Mouse (Mus musculus): ENCODE results near the gene Gm11555. TPM values are rescaled to one million over a fixed set of nuclear protein-coding genes. Genes with fewer than 3 reads are reported as not detected.
"Not testable (repeated sequence)": the region's sequence is repeated elsewhere in the genome, so short reads cannot be mapped to it uniquely, and the experiment has no call there.

The Gm11555 gene
- not detected for polyA plus RNA-seq (2012; fragmentation: generic; extraction: Trizol)
- long read RNA-seq, experiment 1 = 0 reads
- long read RNA-seq, experiment 2 = 0 reads

DNA sequence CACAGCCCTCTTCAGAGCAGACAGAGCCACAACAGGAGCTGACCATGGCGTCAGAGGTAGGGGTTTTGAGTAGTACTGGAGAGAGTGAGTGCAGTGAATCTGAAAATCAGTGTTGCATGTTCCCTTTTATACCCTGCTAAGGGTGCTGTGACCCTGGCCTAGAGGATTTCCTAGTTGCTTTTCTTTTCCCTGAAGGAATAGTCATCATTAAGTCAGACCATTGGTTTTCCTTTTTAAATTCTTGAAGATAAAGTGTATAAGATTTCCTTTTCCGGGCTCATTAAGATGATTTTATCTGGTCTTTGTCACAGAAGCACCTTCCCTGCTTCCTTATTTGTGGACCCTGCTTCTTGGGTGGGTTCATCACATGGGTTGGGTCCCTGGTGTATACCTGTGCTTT lies at the start of gene Gm11555:
Gene Gm11555 (minus strand): TSS at position 101 of the 400 bp plus-strand sequence.
- no peaks in the 10 kb centered on the region for H3K79me3 ChIP-seq (ENCODE audit: low read depth)
- no peak within 1 kb of the TSS for H3ac ChIP-seq (ENCODE audit: control insufficient read depth, insufficient read length, low read depth)
- TF ChIP-seq MYOD1 (IDR thresholded peaks at IDR 0.05; ENCODE audit: control insufficient read depth, insufficient read length, low read depth) (no peak), MYOG (IDR thresholded peaks at IDR 0.05; ENCODE audit: control insufficient read depth, extremely low read depth, insufficient read length) (no peak), USF1 (IDR thresholded peaks at IDR 0.05; ENCODE audit: low read depth) (no peak), CTCF (IDR thresholded peaks at IDR 0.05; ENCODE audit: control insufficient read depth, insufficient read depth, insufficient read length) (no peak), CEBPB (IDR thresholded peaks at IDR 0.05; ENCODE audit: low read depth) (no peak), MAX (IDR thresholded peaks at IDR 0.05) (no peak), FOSL1 (IDR thresholded peaks at IDR 0.05; ENCODE audit: insufficient read depth, low read length, poor library complexity, severe bottlenecking) (no peak)

DNA sequence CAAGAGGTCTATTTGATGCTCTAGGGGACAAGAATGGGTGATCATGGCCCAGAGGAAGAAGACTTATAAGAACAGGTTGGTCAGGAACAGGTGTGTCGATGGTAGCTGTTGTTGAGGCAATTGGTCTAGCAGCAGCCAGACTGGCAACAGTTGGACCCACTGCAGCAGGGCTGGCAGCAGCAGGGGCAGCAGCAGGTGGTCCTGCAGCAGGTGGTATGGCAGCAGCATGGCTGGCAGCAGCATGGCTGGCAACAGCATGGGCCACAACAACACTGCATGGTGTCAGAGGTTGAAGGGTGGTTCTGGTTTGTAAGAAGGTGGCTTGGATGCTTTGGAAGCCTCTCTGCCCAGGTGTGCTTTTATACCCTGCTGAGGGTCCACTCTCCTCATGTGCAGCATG lies 40.4 kb upstream of the Gm11555 start, which contains the start of gene Gm14190:
Gene Gm14190 (minus strand): TSS at position 278 of the 400 bp plus-strand sequence.
- Histone ChIP-seq H3ac (ENCODE audit: control insufficient read depth, insufficient read length, low read depth) (no peak within 1 kb of the TSS), H3K79me3 (ENCODE audit: low read depth) (no peaks in the 10 kb centered on the region)
- TF ChIP-seq MAX (IDR thresholded peaks at IDR 0.05) (no peak), MYOG (IDR thresholded peaks at IDR 0.05; ENCODE audit: control insufficient read depth, extremely low read depth, insufficient read length) (no peak), CEBPB (IDR thresholded peaks at IDR 0.05; ENCODE audit: low read depth) (no peak), MYOD1 (IDR thresholded peaks at IDR 0.05; ENCODE audit: control insufficient read depth, insufficient read length, low read depth) (no peak), CTCF (IDR thresholded peaks at IDR 0.05; ENCODE audit: control insufficient read depth, insufficient read depth, insufficient read length) (no peak), USF1 (IDR thresholded peaks at IDR 0.05; ENCODE audit: low read depth) (no peak)

More for the DNA sequence above, at the start of gene Gm11555:
- Histone ChIP-seq H3K4me3 (ENCODE audit: insufficient read depth, poor library complexity, severe bottlenecking) (no peak within 1 kb of the TSS), H3K36me3 (ENCODE audit: control insufficient read depth, insufficient read depth) (no peaks in the 10 kb centered on the region), H3K27me3 (ENCODE audit: control insufficient read depth, insufficient read depth, insufficient read length) (no peaks in the 10 kb centered on the region), H3K79me2 (ENCODE audit: control insufficient read depth, insufficient read depth) (no peaks in the 10 kb centered on the region)

DNA sequence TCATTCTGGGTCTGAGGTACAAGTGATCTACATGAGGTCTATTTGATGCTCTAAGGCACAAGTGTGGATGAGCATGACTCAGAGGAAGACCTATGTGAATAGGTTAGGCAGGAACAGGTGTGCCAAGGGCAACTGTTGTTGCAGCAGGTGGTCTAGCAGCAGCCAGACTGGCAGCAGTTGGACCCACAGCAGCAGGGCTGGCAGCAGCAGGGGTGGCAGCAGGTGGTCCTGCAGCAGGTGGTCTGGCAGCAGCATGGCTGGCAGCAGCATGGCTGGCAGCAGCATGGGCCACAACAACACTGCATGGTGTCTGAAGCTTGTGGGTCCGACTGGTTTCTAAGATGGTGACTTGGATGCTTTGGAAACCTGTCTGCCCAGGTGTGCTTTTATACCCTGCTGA lies 35.2 kb upstream of the Gm11555 start:
- not testable (repeated sequence) for H3ac ChIP-seq (ENCODE audit: control insufficient read depth, insufficient read length, low read depth); H3K27me3 ChIP-seq (ENCODE audit: control insufficient read depth, insufficient read depth, insufficient read length); H3K36me3 ChIP-seq (ENCODE audit: control insufficient read depth, insufficient read depth); H3K4me3 ChIP-seq (ENCODE audit: insufficient read depth, poor library complexity, severe bottlenecking); H3K79me2 ChIP-seq (ENCODE audit: control insufficient read depth, insufficient read depth); H3K79me3 ChIP-seq (ENCODE audit: low read depth)

More for the DNA sequence above, 40.4 kb upstream of the Gm11555 start, which contains the start of gene Gm14190:
- H3K4me3 ChIP-seq (ENCODE audit: insufficient read depth, poor library complexity, severe bottlenecking) = no peak within 1 kb of the TSS
- no peaks in the 10 kb centered on the region for H3K36me3 ChIP-seq (ENCODE audit: control insufficient read depth, insufficient read depth)
- H3K27me3 ChIP-seq (ENCODE audit: control insufficient read depth, insufficient read depth, insufficient read length) = peaks cover 3% of the 10 kb centered on the region
- H3K79me2 ChIP-seq (ENCODE audit: control insufficient read depth, insufficient read depth) = no peaks in the 10 kb centered on the region

DNA sequence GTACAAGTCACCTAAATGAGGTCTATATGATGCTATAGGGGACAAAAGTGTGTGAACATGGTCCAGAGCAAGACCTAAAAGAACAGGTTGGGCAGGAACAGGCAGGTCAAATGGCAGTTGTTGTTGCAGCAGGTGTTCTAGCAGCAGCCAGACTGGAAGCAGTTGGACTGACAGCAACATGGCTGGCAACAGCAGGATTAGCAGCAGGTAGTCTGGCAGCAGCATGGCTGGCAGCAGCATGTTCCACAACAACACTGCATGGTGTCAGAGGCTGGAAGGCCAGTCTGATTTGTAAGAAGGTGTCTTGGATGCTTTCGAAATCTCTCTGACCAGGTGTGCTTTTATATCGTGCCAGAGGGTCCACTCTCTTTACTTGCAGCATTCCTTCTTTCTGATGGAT lies 33.4 kb upstream of the Gm11555 start:
- Histone ChIP-seq H3K36me3 (ENCODE audit: control insufficient read depth, insufficient read depth) (no peaks in the 10 kb centered on the region), H3K27me3 (ENCODE audit: control insufficient read depth, insufficient read depth, insufficient read length) (peaks cover 4% of the 10 kb centered on the region), H3K4me3 (ENCODE audit: insufficient read depth, poor library complexity, severe bottlenecking) (no peak overlapping the region), H3K79me2 (ENCODE audit: control insufficient read depth, insufficient read depth) (no peaks in the 10 kb centered on the region), H3K79me3 (ENCODE audit: low read depth) (no peaks in the 10 kb centered on the region), H3ac (ENCODE audit: control insufficient read depth, insufficient read length, low read depth) (no peak overlapping the region)
- TF ChIP-seq CTCF (IDR thresholded peaks at IDR 0.05; ENCODE audit: control insufficient read depth, insufficient read depth, insufficient read length) (no peak), USF1 (IDR thresholded peaks at IDR 0.05; ENCODE audit: low read depth) (no peak), MYOG (IDR thresholded peaks at IDR 0.05; ENCODE audit: control insufficient read depth, extremely low read depth, insufficient read length) (no peak), MAX (IDR thresholded peaks at IDR 0.05) (no peak), FOSL1 (IDR thresholded peaks at IDR 0.05; ENCODE audit: insufficient read depth, low read length, poor library complexity, severe bottlenecking) (no peak), CEBPB (IDR thresholded peaks at IDR 0.05; ENCODE audit: low read depth) (no peak), MYOD1 (IDR thresholded peaks at IDR 0.05; ENCODE audit: control insufficient read depth, insufficient read length, low read depth) (no peak)

DNA sequence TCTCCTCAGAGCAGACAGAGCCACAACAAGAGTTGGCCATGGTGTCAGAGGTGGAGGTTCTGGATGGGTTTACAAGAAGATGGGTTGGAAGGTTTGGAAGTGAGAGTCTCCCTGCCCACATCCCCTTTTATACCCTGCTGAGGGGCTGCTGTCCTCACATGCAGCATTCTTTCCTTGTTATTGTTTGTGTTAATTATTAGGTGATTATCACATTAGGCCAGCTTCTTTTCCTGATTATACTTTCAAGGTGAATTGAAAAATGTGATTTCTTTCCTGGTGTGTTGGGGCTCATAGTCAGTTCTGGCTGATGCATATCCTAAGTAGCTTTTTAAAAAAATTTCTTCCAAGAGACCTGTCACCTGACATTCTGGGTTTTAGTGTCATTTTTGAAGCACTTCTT lies 15.8 kb upstream of the Gm11555 start, which contains the start of gene Krtap4-6:
Gene Krtap4-6 (minus strand): TSS at position 101 of the 400 bp plus-strand sequence.
- Histone ChIP-seq H3K79me2 (ENCODE audit: control insufficient read depth, insufficient read depth) (no peaks in the 10 kb centered on the region), H3ac (ENCODE audit: control insufficient read depth, insufficient read length, low read depth) (no peak within 1 kb of the TSS), H3K79me3 (ENCODE audit: low read depth) (no peaks in the 10 kb centered on the region), H3K36me3 (ENCODE audit: control insufficient read depth, insufficient read depth) (no peaks in the 10 kb centered on the region), H3K4me3 (ENCODE audit: insufficient read depth, poor library complexity, severe bottlenecking) (no peak within 1 kb of the TSS), H3K27me3 (ENCODE audit: control insufficient read depth, insufficient read depth, insufficient read length) (no peaks in the 10 kb centered on the region)
- TF ChIP-seq CEBPB (IDR thresholded peaks at IDR 0.05; ENCODE audit: low read depth) = no peak
- TF ChIP-seq MYOD1 (IDR thresholded peaks at IDR 0.05; ENCODE audit: control insufficient read depth, insufficient read length, low read depth) = no peak
- no peak for TF ChIP-seq MAX (IDR thresholded peaks at IDR 0.05)

DNA sequence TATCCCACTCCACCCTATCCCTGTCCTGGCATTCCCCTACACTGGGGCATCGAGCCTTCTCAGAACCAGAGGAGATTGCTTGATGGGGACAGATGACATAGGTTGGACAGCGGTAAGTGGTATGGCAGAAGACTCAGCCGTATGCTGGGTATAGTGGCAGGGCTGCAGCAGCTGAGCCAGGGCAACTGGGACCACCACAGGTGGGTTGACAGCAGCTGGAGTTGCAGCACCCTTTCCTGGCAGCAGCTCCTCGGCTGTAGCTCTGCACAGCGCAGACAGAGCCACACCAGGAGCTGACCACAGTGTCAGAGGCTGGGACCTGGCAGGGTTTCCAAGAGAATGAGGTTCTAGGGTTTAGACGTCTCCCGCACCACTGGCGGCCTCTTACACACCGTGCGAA lies 12.8 kb upstream of the Gm11555 start:
- Histone ChIP-seq H3K79me3 (ENCODE audit: low read depth) (no peaks in the 10 kb centered on the region), H3K4me3 (ENCODE audit: insufficient read depth, poor library complexity, severe bottlenecking) (no peak overlapping the region), H3K36me3 (ENCODE audit: control insufficient read depth, insufficient read depth) (no peaks in the 10 kb centered on the region), H3ac (ENCODE audit: control insufficient read depth, insufficient read length, low read depth) (no peak overlapping the region), H3K79me2 (ENCODE audit: control insufficient read depth, insufficient read depth) (no peaks in the 10 kb centered on the region), H3K27me3 (ENCODE audit: control insufficient read depth, insufficient read depth, insufficient read length) (no peaks in the 10 kb centered on the region)
- TF ChIP-seq CEBPB (IDR thresholded peaks at IDR 0.05; ENCODE audit: low read depth) (no peak), MAX (IDR thresholded peaks at IDR 0.05) (no peak), MYOD1 (IDR thresholded peaks at IDR 0.05; ENCODE audit: control insufficient read depth, insufficient read length, low read depth) (no peak), MYOG (IDR thresholded peaks at IDR 0.05; ENCODE audit: control insufficient read depth, extremely low read depth, insufficient read length) (no peak), USF1 (IDR thresholded peaks at IDR 0.05; ENCODE audit: low read depth) (no peak), FOSL1 (IDR thresholded peaks at IDR 0.05; ENCODE audit: insufficient read depth, low read length, poor library complexity, severe bottlenecking) (no peak), CTCF (IDR thresholded peaks at IDR 0.05; ENCODE audit: control insufficient read depth, insufficient read depth, insufficient read length) (no peak)

Data from C2C12 (cell line).